Mouse (Mus musculus) thymus, adult 2 months (tissue): ENCODE data around the gene Hoxa7. TPM values are rescaled to one million over a fixed set of nuclear protein-coding genes. Genes with fewer than 3 reads are reported as not detected.

ENCODE experiments used
- DNase-seq: peaks from one replicate; pipeline ENCODE4 v3.0.0; 2021
- H3K27ac ChIP-seq: fragments of 200-500 bp; 2 replicates; pipeline ENCODE4 v1.5.1; 2012; ENCODE audit warnings: low read length, control low read depth; ENCODE audit not compliant: control insufficient read depth, insufficient read depth
- H3K27me3 ChIP-seq: fragments of 200-500 bp; 2 replicates; pipeline ENCODE4 v1.6.1; 2012; ENCODE audit warnings: mild to moderate bottlenecking, low read length, moderate library complexity, mixed read lengths; ENCODE audit not compliant: control insufficient read depth, insufficient read depth
- H3K36me3 ChIP-seq: fragments of 200-500 bp; 2 replicates; pipeline ENCODE4 v1.6.1; 2012; ENCODE audit warnings: mild to moderate bottlenecking, low read length, moderate library complexity; ENCODE audit not compliant: control insufficient read depth, insufficient read depth
- H3K4me1 ChIP-seq: fragments of 200-500 bp; replicated peaks from 2 replicates; pipeline ENCODE4 v1.6.1; 2012; ENCODE audit warnings: low read length; ENCODE audit not compliant: control insufficient read depth, insufficient read depth
- H3K4me3 ChIP-seq: fragments of 200-500 bp; 2 replicates; pipeline ENCODE4 v1.5.1; 2012; ENCODE audit warnings: mild to moderate bottlenecking, low read length, control low read depth, moderate library complexity; ENCODE audit not compliant: control insufficient read depth, insufficient read depth
- CTCF ChIP-seq: fragments of 200-500 bp; IDR thresholded peaks from 2 replicates; pipeline ENCODE4 v1.5.1; 2012; ENCODE audit warnings: mild to moderate bottlenecking, control low read depth, low read length, moderate library complexity, borderline replicate concordance; ENCODE audit not compliant: control insufficient read depth, poor library complexity, insufficient read depth; ENCODE audit errors: extremely low read depth
- POLR2A ChIP-seq: fragments of 200-500 bp; IDR thresholded peaks from 2 replicates; pipeline ENCODE4 v1.6.1; 2012; ENCODE audit warnings: mild to moderate bottlenecking, low read length, control low read depth, moderate library complexity; ENCODE audit not compliant: control insufficient read depth, poor library complexity, insufficient read depth; ENCODE audit errors: extremely low read depth
- WGBS: fragments of 180-500 bp; shearing (Covaris S2); methylation state at CpG from one replicate; pipeline ENCODE4 v1.1.7; 2018; 5-methylcytosine and 5-hydroxymethylcytosine counted together
- polyA plus RNA-seq: library from polyadenylated mRNA; depleted of rRNA; stranded (reverse); fragments of >200 nt; gene quantifications from 2 replicates; pipeline ENCODE4 v1.2.3, GENCODE M21; 2012

Gene Hoxa7
- polyA plus RNA-seq, 1 experiment: 2.5 TPM

DNA sequence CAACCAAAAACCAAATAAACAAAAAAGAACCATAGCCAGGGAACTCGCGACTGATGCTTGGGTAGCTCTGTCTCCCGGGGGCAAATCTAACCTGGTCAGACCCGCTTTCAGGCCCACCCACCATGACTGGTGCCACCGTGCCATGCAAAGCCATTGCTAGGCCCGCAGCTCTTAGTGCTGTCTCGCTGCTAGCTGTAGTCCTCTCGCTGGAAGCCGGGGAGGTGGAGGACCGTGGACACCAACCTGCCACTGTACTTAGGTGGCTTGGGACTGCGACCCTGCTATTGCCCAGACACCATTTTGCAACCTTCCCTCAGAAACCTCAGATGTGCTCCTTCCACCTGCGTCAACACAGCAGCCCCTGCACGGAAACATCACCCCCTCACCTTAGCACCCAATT, 9.7 kb downstream of the Hoxa7 start:
- Histone ChIP-seq H3K36me3 (no peaks in the 10 kb centered on the region), H3K27ac (no peak overlapping the region), H3K4me1 (peaks cover 20% of the 10 kb centered on the region), H3K27me3 (peaks cover 17% of the 10 kb centered on the region; the same call in 1 of the 2 replicates), H3K4me3 (peak overlapping the region; percentile 44)
- no peak for TF ChIP-seq POLR2A
- no peak for TF ChIP-seq CTCF
- 0% methylated on average over 13 of the region's 13 CpGs for whole genome bisulfite sequencing
- no peak for DNase-seq

DNA sequence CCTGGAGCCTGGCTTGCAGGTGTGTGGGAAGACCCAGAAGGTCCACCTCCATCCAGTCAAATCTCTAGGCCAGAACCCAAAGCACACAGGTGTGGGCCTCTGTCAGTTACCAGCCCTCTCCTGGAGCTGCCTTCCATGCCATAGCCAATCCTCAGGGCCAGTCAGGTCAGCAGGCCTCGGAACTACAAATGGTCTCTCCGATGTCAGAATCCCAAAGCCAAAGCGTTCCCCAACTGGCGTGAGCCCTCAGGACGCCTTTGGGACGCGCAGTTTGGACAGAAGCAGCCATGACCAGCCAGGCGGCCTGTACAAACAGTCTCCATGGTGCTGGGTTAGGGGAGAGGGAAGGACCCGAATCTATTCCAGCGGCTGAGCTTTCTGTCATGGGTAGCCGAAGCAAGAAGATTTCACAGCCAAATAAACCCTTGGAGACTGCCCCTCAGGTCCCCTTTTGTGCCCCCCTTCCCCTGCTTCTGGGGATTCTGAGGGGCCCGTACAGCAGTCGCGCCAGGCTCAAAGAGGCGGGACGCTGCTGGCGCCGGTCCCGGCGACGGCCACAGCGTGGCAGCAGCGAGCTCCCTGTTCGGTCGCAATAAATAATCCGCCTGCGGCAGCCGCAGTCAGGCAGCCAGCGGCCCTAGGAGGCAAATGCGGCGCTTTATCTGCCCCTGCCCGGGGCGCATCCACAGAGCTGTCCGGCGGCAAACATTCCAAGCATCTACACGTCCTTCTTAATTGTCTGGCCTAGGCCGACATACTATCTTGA, 10.3 kb downstream of the Hoxa7 start:
- Histone ChIP-seq H3K4me3 (peak overlapping the region; percentile 44), H3K27ac (no peak overlapping the region), H3K36me3 (no peaks in the 10 kb centered on the region), H3K27me3 (peaks cover 15% of the 10 kb centered on the region; the same call in 1 of the 2 replicates), H3K4me1 (peaks cover 18% of the 10 kb centered on the region)
- peak; percentile 79 for DNase-seq
- 4% methylated on average over 37 of the region's 37 CpGs for WGBS
- TF ChIP-seq POLR2A (no peak), CTCF (peak; percentile 82; the same call in 1 of the 2 replicates)

DNA sequence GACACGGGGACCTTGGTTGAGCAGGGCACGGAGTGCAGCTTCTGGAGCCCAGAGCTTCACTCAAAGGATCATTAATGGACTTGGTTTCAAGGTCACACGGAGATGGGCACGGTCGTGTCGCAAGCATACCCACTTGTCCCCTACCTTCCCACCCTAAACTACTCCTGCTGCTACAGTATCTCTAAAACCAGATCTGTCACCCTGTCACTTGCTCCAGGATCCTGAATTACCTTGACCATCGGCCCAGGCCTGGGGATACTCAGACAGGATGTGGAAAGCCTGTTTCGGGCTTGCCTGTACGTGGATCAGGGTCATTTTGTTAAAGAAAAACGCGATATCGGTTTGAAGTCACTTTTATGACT, 12.0 kb downstream of the Hoxa7 start:
- no peak for DNase-seq
- no peak overlapping the region for H3K4me3 ChIP-seq
- WGBS: 71% methylated on average over 12 of the region's 12 CpGs
- no peaks in the 10 kb centered on the region for H3K36me3 ChIP-seq
- H3K4me1 ChIP-seq: peaks cover 18% of the 10 kb centered on the region
- no peak overlapping the region for H3K27ac ChIP-seq
- no peak for TF ChIP-seq CTCF
- peaks cover 13% of the 10 kb centered on the region; the same call in 1 of the 2 replicates for H3K27me3 ChIP-seq

DNA sequence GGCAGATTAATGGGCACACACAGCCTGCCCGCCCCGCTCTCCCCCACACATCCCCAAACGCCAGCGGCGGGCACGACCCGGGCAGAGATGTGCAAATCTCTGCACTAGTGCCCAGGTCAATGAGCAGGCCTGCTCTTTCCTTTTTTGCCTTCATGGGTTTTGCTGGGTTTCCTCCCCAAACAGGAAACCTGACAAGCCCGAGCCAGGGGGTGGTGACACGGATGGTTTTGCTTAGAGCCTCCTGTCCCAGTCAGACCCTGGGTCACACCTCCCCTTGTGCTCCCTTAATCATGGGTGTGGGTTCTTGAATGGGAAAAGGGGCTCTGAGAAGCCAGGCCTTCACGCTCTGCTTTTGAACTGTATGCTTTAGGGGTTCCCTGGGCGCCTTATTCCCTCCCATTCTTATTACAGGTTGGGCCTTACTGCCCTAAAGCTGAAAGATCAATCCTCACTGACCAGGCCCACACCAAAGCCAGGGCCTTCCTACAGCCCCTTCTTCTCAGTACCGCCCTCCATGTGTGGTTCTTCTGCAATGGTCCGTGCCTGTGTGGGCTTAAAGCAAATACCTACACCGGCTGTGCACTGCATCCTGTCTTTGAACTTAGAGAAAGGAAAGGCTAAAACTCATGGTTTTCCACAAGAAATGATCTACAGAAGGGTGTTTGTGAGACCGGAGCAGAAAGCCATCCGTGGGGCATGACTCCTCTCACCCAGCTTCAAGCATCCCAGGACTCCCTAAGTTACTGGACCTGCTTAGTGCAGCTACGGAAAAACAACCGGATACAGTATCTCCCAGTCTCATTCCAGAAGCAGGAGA, 12.6 kb downstream of the Hoxa7 start:
- TF ChIP-seq POLR2A (no peak), CTCF (no peak)
- peaks cover 13% of the 10 kb centered on the region; the same call in 1 of the 2 replicates for H3K27me3 ChIP-seq
- WGBS: 31% methylated on average over 18 of the region's 18 CpGs
- no peaks in the 10 kb centered on the region for H3K36me3 ChIP-seq
- no peak overlapping the region for H3K27ac ChIP-seq
- peaks cover 18% of the 10 kb centered on the region for H3K4me1 ChIP-seq
- no peak for DNase-seq
- H3K4me3 ChIP-seq: no peak overlapping the region

DNA sequence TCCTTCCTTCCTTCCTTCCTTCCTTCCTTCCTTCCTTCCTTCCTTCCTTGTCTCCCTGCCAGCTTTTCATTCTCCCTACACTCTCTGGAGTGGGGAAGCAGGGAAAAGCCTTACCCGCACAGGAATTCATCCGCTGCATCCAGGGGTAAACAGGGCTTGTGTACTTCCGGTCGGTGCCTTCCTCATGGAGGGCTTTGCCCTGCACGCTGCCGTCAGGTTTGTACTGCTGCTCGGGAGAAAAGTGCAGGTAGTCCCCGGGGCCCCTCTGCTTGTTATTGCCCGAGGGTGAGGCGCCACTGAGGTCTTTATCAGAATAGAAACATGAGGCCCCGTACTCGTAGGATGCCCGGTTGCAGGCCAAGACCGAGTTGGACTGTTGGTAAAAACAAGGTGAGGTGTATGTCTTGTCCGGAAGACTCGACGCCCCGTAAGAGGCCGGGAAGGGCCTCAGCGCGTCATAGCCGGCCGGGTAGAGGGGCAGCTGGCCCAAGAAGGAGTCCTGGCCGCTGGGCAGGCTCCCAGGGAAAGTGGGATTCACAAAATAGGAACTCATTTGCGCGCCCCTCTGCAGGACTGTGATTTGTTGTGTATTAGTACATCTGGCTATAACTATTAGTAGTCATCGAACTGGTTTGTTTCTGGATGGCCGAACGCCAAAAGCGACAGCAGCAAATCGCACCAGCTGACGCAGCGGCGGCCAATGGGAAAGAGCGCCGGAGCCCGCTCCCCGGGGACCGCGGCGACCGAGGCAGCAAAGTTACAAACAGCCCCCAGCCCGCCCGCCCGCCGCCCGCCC, 13.4 kb downstream of the Hoxa7 start, which contains the start of gene Hoxa6:
Hoxa6 (minus strand) TSS at position 651 of the 796 bp plus-strand sequence.
- no peak within 1 kb of the TSS for H3K27ac ChIP-seq
- 40% methylated on average over 45 of the region's 47 CpGs for WGBS
- no peak for DNase-seq
- TF ChIP-seq CTCF (no peak), POLR2A (no peak)
- no peak within 1 kb of the TSS for H3K4me3 ChIP-seq
- no peaks in the 10 kb centered on the region for H3K36me3 ChIP-seq
- H3K4me1 ChIP-seq: peaks cover 18% of the 10 kb centered on the region
- H3K27me3 ChIP-seq: peaks cover 13% of the 10 kb centered on the region; the same call in 1 of the 2 replicates

DNA sequence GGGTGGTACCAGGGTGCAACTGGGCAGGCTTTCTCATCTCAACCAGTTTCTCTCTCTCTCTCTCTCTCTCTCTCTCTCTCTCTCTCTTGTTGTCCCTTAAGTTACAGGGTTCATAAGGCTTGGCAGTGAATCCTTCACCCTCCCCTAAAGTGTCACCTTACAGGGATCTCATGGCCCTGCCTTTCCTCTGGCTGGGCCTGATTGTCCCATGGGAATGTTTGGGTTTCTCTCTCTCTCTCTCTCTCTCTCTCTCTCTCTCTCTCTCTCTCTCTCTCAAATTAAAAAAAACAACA, 14.0 kb downstream of the Hoxa7 start:
- peaks cover 13% of the 10 kb centered on the region for H3K4me1 ChIP-seq
- H3K4me3 ChIP-seq: no peak overlapping the region
- H3K36me3 ChIP-seq: no peaks in the 10 kb centered on the region
- no peak for TF ChIP-seq CTCF
- no peak for TF ChIP-seq POLR2A
- DNase-seq: no peak
- H3K27ac ChIP-seq: no peak overlapping the region
- peaks cover 10% of the 10 kb centered on the region; the same call in 1 of the 2 replicates for H3K27me3 ChIP-seq
